ENCODE assay signal across 8 mouse cellular contexts in the genomic region with DNA sequence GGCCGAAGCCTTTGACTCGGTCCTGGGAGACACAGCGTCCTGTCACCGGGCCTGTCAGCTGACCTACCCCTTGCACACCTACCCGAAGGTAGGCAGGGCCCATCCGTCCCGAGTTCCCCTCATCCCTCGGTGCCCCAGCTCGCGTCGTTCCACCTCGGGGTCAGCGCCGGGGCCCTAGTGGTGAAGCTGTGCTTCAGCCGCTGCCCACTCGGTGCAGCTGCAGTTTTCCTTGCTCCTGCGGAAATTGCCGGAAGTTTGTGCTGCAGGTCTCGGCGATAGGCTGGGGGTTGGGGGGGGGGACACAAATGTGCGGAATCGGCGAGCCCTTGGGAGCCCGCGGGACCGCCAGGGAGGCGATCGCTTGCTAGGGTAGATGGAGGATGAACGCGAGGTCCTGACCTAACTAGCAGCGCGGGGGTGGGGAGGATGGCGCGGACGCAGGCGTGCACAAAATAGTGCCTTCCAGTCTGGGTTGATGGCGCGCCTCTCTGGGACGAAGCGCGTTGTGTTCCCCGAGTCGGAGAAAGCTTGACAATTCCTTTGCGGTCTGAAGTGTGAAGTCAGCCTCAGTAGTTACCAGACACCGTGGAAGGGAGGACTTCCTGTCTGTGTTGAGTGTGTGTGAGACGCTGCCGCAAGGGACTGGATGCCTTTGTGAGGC. TPM values are rescaled to one million over a fixed set of nuclear protein-coding genes. Genes with fewer than 3 reads are reported as not detected.
DNase-seq lines count a peak whose midpoint lies in the region; ATAC-seq and TF ChIP-seq lines count a peak whose summit lies in the region.

A gene (minus strand): TSS at position 287 of the 661 bp plus-strand sequence.

- peak; percentile 19 for ATAC-seq in megakaryocyte progenitor cell, adult 5-6 weeks (replicated peaks; ENCODE audit: poor library complexity)

- intact Hi-C loops in gastrocnemius, adult 2 months (cut with DNase I) = loop anchor here (1.0 kb wide), 1 partner anchor 74 kb away; a partner anchor contains a TSS
- intact Hi-C loops in left cerebral cortex, postnatal 14 days (cut with DNase I) = loop anchor here (5.0 kb wide), 2 partner anchors 73 to 168 kb away; a partner anchor contains a TSS

- H3K27ac ChIP-seq in gastrocnemius, adult 2 months = peak within 1 kb of the TSS; percentile 97

- TF ChIP-seq CTCF in gastrocnemius, adult 2 months (IDR thresholded peaks at IDR 0.05) = 0 out of 2 replicates have a peak, but pooled peaks have one; percentile 2

- DNase-seq in T-cell, adult 2 months (ENCODE audit: low spot score) = peak; percentile 77
- peak; percentile 63 to 75 for DNase-seq in cerebellum, postnatal 25 days
- peak; percentile 65 for DNase-seq in gastrocnemius, adult 2 months
- DNase-seq in induced T-regulatory cell, adult 2 months (ENCODE audit: low read depth) = peak; percentile 87
- DNase-seq in left cerebral cortex, postnatal 14 days (ENCODE audit: low spot score in 2 of 2) = peak; percentile 37 to 57
- peak; percentile 52 for DNase-seq in right cerebral cortex, postnatal 14 days
- DNase-seq in urinary bladder, postnatal 36 days (ENCODE audit: low spot score in 2 of 2) = peak; percentile 39 to 47

- H3K4me3 ChIP-seq in gastrocnemius, adult 2 months = peak within 1 kb of the TSS; percentile 93

RNA-seq across cellular contexts. Expression of the gene that starts here (rescaled TPM):
- total RNA-seq in gastrocnemius, adult 2 months (2021) = 10 to 100 TPM; 12.6 to 13.2 TPM
- 10 to 100 TPM; 17.5 to 19.8 TPM for total RNA-seq in left cerebral cortex, postnatal 14 days (2021)
- 17.3 and 25.5 TPM in 2 replicates for total RNA-seq in megakaryocyte progenitor cell, adult 5-6 weeks (2015)
- total RNA-seq in megakaryocyte progenitor cell, adult 5-6 weeks (2017) = 20.5 and 25.3 TPM in 2 replicates

Comparison
In these comparisons a context has a peak if more than half of its experiments do, and no peak if none do; other contexts are left out.
1. Peak in every context shown above with its lines: DNase-seq, ATAC-seq, H3K4me3 ChIP-seq and H3K27ac ChIP-seq.